Mouse (Mus musculus): ENCODE results near the gene Prr36.

- TF ChIP-seq CTCF (IDR thresholded peaks at IDR 0.05; ENCODE audit: low read depth, low read length), result no peak
- TF ChIP-seq POLR2A (IDR thresholded peaks at IDR 0.05; ENCODE audit: borderline replicate concordance, low read depth, low read length), result no peak
These were observed 963 bp downstream of the Prr36 start for GRCm38 (mm10) chr8:4216296-4216695.

Measured in bone marrow macrophage, adult 2 months (primary cell).